Mouse (Mus musculus) forebrain, embryonic 15.5 days (tissue): Measurements from ENCODE around the gene Dedd2. TPM values are rescaled to one million over a fixed set of nuclear protein-coding genes. Genes with fewer than 3 reads are reported as not detected.

Experiments used
- ATAC-seq: fragments of 200-750 bp; cut with Nextera tagmentation; replicated peaks from 2 replicates; pipeline ENCODE4 v1.8.0; 2017; ENCODE audit warnings: mild to moderate bottlenecking, moderate TSS enrichment, moderate library complexity
- H3K27ac ChIP-seq: fragments of 300-500 bp; sonication (generic); replicated peaks from 2 replicates; pipeline ENCODE4 v1.5.1; 2015; ENCODE audit warnings: mild to moderate bottlenecking, inconsistent platforms
- H3K27me3 ChIP-seq: fragments of 300-500 bp; sonication (generic); 2 replicates; pipeline ENCODE4 v1.6.1; 2015; ENCODE audit warnings: inconsistent platforms
- H3K36me3 ChIP-seq: fragments of 300-500 bp; sonication (generic); 2 replicates; pipeline ENCODE4 v1.6.1; 2015; ENCODE audit warnings: mild to moderate bottlenecking, inconsistent platforms
- H3K4me1 ChIP-seq: fragments of 300-500 bp; sonication (generic); 2 replicates; pipeline ENCODE4 v1.6.1; 2015; ENCODE audit warnings: inconsistent platforms
- H3K4me2 ChIP-seq: fragments of 300-500 bp; sonication (generic); replicated peaks from 2 replicates; pipeline ENCODE4 v1.6.1; 2015; ENCODE audit warnings: mild to moderate bottlenecking, inconsistent platforms
- H3K4me3 ChIP-seq: fragments of 300-500 bp; sonication (generic); 2 replicates; pipeline ENCODE4 v1.5.1; 2015; ENCODE audit warnings: mild to moderate bottlenecking, inconsistent platforms
- H3K9ac ChIP-seq: fragments of 300-500 bp; sonication (generic); replicated peaks from 2 replicates; pipeline ENCODE4 v1.6.1; 2015; ENCODE audit warnings: mild to moderate bottlenecking, inconsistent platforms
- H3K9me3 ChIP-seq: fragments of 300-500 bp; sonication (generic); 2 replicates; pipeline ENCODE4 v1.6.1; 2016; ENCODE audit warnings: inconsistent platforms
- WGBS: fragments of 180-500 bp; shearing (Covaris S2); methylation state at CpG from one replicate; pipeline ENCODE4 v1.1.7; 2015; ENCODE audit warnings: mixed read lengths; 5-methylcytosine and 5-hydroxymethylcytosine counted together
- polyA plus RNA-seq: library from polyadenylated mRNA; unstranded; fragments of >200 nt; fragmentation: Nextera tagmentation; extraction: Ambion mirVana; gene quantifications from 2 replicates; pipeline ENCODE4 v1.2.1, GENCODE M21; 2015

The Dedd2 gene
- polyA plus RNA-seq, 1 experiment from 2014 or later, result 18.0 TPM

DNA sequence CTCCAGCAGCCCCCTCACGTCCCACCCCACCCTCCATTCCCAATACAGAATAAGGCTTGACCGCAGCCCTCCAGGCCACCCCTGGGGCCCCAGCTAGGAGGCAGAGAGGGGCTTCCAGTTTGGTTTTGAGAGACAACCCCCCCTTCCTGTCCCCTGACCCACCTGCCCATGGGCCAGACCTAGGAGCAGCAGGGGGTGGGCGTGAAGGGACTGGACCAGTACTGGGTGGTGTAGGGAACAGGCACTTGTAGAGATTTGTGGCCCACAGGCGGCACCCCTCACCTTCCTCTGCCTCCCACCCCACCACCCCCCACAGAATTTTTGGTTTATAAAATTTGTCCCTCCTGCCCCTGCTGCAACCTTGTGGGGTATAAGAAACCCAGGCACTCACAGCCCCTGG, 22.9 kb upstream of the Dedd2 start:
- Histone ChIP-seq H3K4me3 (no peak overlapping the region), H3K9ac (no peak overlapping the region), H3K36me3 (no peaks in the 10 kb centered on the region), H3K4me1 (peaks cover 46% of the 10 kb centered on the region), H3K9me3 (no peaks in the 10 kb centered on the region), H3K27ac (no peak overlapping the region), H3K27me3 (no peaks in the 10 kb centered on the region), H3K4me2 (no peak overlapping the region)
- ATAC-seq, result no peak
- 93% methylated on average over 4 of the region's 4 CpGs for WGBS

DNA sequence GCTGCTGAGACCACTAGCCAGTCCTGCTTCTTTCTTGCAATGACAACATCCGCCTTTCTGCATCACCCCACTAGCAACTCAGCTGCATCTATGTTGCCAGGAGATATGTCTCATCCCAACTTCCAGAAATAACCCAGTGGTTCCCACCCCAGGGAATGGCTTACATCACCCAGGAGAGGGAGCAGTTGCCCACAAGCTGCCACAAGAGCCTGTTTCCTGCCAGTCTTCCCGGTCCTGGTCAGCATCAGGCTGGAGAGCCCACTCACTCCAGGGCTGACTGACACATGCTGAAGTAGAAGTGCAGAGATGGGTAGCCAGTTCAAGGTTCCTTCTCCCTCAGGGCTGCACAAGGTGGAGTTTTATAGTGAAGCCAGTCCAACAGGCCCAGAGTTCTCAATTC, 20.6 kb upstream of the Dedd2 start:
- Histone ChIP-seq H3K27ac (peak overlapping the region; percentile 4; the same call in 1 of the 2 replicates), H3K27me3 (no peaks in the 10 kb centered on the region), H3K4me3 (no peak overlapping the region), H3K4me2 (no peak overlapping the region), H3K36me3 (no peaks in the 10 kb centered on the region), H3K9ac (no peak overlapping the region), H3K9me3 (no peaks in the 10 kb centered on the region), H3K4me1 (peaks cover 33% of the 10 kb centered on the region)
- ATAC-seq, result no peak
- WGBS, result 30% methylated on average over 2 of the region's 2 CpGs

GRCm38 (mm10) chr7:25240631-25241030, 20.2 kb upstream of the Dedd2 start:
- WGBS, result 69% methylated on average over 7 of the region's 7 CpGs
- Histone ChIP-seq H3K4me1 (peaks cover 33% of the 10 kb centered on the region), H3K9me3 (no peaks in the 10 kb centered on the region), H3K4me2 (no peak overlapping the region), H3K4me3 (no peak overlapping the region), H3K27ac (0 out of 2 replicates have a peak overlapping the region, but pooled peaks have one; percentile 4), H3K36me3 (no peaks in the 10 kb centered on the region), H3K9ac (no peak overlapping the region), H3K27me3 (no peaks in the 10 kb centered on the region)
- no peak for ATAC-seq

DNA sequence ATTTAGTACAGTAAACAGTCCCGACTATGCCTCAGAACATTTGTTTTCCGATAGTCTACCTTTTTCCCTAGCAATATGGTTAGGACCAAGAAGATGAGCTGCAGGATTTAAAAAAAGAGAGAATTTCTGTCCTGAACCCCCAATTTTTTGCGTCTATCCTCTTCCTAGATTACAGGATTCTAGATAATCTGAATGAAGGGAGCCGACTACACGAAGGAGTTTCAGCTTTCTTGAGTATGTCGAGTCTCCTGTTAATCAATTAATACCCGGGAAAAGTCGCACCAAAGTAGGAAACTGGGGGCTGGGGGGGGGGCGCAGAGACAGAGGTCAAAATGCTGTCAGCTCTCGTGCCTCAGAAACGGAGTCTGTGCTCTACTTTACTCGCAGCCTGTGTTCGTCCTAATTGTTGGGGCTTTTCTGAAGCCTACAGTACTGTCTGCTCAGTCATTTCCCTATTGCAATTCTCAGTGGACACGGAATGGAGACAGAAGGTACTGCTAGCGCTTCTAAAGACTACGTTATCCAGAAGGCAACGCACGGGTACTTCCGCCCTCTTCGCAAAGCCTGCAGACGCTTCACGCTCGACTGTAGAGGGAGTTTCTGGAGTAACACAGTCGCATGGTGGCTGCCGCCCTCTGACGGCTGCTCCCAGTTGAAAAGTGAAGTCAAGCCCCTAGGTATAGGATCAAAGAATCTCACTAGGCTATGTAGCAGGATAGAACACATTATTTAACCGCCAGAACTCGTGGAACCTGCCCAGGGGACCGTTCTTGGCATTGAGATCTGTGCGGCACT, 18.6 kb upstream of the Dedd2 start:
- Histone ChIP-seq H3K36me3 (peaks cover 4% of the 10 kb centered on the region; the same call in 1 of the 2 replicates), H3K27me3 (no peaks in the 10 kb centered on the region), H3K9me3 (no peaks in the 10 kb centered on the region), H3K4me1 (peaks cover 35% of the 10 kb centered on the region), H3K4me3 (peak overlapping the region; percentile 92), H3K27ac (peak overlapping the region; percentile 88), H3K9ac (peak overlapping the region; percentile 47), H3K4me2 (peak overlapping the region; percentile 77)
- 5% methylated on average over 30 of the region's 30 CpGs for WGBS
- peak; percentile 62 for ATAC-seq

DNA sequence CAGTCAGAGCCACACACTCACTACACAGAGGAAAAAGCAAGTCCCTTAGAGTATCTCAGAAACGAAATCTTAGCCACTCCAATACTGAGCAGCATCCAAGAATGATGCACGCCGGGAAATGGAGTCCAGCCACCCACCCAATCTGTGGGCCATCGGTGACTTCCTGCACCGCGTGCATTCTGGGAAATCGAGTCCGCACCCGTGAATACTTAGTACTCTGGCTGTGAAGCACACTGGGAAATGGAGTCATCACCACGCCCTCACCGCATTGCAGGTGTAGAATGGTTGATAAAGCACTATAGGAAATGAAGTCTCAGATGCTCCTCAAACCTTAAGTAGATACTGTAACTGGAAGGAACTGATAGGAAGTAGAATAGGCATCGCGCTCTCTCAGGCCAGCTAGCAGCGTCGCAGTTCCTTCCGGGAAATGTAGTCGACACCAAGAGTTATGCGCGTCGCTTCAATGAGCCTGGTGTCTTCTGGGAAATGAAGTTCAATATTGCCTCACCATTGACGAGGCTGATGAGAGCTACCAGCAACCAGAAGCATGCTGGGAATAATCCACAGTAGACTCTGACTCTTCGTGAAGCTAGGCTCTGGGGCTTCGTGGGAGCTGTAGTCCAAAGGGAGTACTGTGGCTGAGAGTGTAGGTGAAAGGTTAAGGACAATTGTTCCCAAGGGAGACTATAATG, 17.7 kb upstream of the Dedd2 start:
- H3K4me3 ChIP-seq, result peak overlapping the region; percentile 92
- peaks cover 35% of the 10 kb centered on the region for H3K4me1 ChIP-seq
- H3K27ac ChIP-seq, result peak overlapping the region; percentile 88
- H3K9me3 ChIP-seq, result no peaks in the 10 kb centered on the region
- peak overlapping the region; percentile 77 for H3K4me2 ChIP-seq
- H3K27me3 ChIP-seq, result no peaks in the 10 kb centered on the region
- H3K36me3 ChIP-seq, result peaks cover 9% of the 10 kb centered on the region
- under 1% methylated on average over 23 of the region's 23 CpGs for WGBS
- H3K9ac ChIP-seq, result peak overlapping the region; percentile 99
- peak; percentile 90 for ATAC-seq

GRCm38 (mm10) chr7:25237249-25238014, 17.0 kb upstream of the Dedd2 start, which contains the start of gene Gsk3a:
Gene Gsk3a (minus strand): TSS chr7:25237851.
- WGBS, result under 1% methylated on average over 59 of the region's 76 CpGs
- peak; percentile 88 for ATAC-seq
- H3K4me3 ChIP-seq, result peak within 1 kb of the TSS; percentile 92
- H3K27ac ChIP-seq, result peak within 1 kb of the TSS; percentile 88
- peak within 1 kb of the TSS; percentile 99 for H3K9ac ChIP-seq
- no peaks in the 10 kb centered on the region for H3K27me3 ChIP-seq
- peak within 1 kb of the TSS; percentile 77 for H3K4me2 ChIP-seq
- H3K36me3 ChIP-seq, result peaks cover 17% of the 10 kb centered on the region
- no peaks in the 10 kb centered on the region for H3K9me3 ChIP-seq
- H3K4me1 ChIP-seq, result peaks cover 35% of the 10 kb centered on the region

DNA sequence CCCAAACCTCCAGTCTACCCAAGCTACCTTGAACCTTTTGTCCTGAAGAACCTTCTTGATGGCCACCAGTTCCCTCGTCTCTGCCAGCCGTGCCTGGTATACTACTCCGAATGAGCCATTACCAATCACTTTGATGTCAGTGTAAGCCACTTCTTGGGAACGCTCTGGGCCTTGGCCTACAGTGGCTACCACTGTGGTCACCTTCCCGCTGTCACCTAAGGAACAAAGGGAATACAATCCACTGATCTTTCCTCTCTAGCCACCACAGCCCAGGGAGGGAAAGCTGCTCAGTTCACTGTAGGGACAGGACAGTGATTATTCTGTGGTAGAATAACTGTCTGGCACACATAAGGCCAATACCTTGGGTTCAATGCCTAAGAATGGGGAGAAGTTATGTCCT, 15.1 kb upstream of the Dedd2 start:
- no peaks in the 10 kb centered on the region for H3K9me3 ChIP-seq
- H3K4me1 ChIP-seq, result peaks cover 35% of the 10 kb centered on the region
- ATAC-seq, result no peak
- H3K27ac ChIP-seq, result no peak overlapping the region
- peak overlapping the region; percentile 99 for H3K9ac ChIP-seq
- WGBS, result 88% methylated on average over 5 of the region's 5 CpGs
- H3K36me3 ChIP-seq, result peaks cover 35% of the 10 kb centered on the region
- no peak overlapping the region for H3K4me3 ChIP-seq
- H3K27me3 ChIP-seq, result no peaks in the 10 kb centered on the region
- H3K4me2 ChIP-seq, result no peak overlapping the region

- no peak for ATAC-seq
- Histone ChIP-seq H3K27me3 (no peaks in the 10 kb centered on the region), H3K4me1 (peaks cover 20% of the 10 kb centered on the region), H3K9me3 (no peaks in the 10 kb centered on the region), H3K4me3 (no peak overlapping the region), H3K9ac (no peak overlapping the region), H3K4me2 (no peak overlapping the region), H3K36me3 (peaks cover 59% of the 10 kb centered on the region), H3K27ac (no peak overlapping the region)
- WGBS, result 87% methylated on average over 2 of the region's 2 CpGs
Measured at GRCm38 (mm10) chr7:25233061-25233460, 12.6 kb upstream of the Dedd2 start.

GRCm38 (mm10) chr7:25232101-25232648, 11.8 kb upstream of the Dedd2 start:
- no peak for ATAC-seq
- H3K4me1 ChIP-seq, result peaks cover 20% of the 10 kb centered on the region
- 66% methylated on average over 5 of the region's 5 CpGs for WGBS
- H3K9ac ChIP-seq, result no peak overlapping the region
- no peak overlapping the region for H3K27ac ChIP-seq
- no peaks in the 10 kb centered on the region for H3K9me3 ChIP-seq
- H3K4me3 ChIP-seq, result no peak overlapping the region
- H3K36me3 ChIP-seq, result peaks cover 67% of the 10 kb centered on the region
- no peaks in the 10 kb centered on the region for H3K27me3 ChIP-seq
- H3K4me2 ChIP-seq, result no peak overlapping the region

DNA sequence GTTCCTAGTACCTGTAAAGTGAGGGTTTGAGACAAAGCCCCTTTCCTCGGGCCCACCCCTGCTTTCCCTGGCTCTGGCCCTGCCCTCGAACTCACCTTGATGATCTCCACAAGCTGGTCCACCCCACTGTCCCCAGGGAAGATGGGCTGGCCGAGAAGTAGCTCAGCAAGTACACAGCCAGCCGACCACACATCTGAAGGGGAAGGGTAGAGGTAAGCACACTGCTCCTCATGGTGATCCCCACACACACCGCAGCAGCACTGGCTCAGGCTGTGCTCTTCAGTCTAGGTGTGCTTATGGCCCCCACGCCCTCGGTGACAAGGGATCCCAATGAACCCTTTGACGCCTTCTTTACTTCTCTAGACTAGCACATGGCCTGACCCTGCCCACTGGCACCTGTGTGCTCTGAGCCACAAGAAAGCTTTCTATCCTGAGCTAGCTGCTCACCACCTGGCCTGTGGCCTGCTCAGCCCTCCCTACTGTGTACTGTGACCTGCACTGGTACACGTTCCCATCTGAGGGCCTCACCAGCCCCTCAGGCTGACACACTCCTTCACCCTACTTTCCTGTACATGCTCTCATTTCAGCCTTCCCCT, 10.4 kb upstream of the Dedd2 start:
- Histone ChIP-seq H3K36me3 (peaks cover 81% of the 10 kb centered on the region), H3K9ac (no peak overlapping the region), H3K27ac (no peak overlapping the region), H3K27me3 (no peaks in the 10 kb centered on the region), H3K4me1 (peaks cover 6% of the 10 kb centered on the region), H3K4me2 (no peak overlapping the region), H3K4me3 (no peak overlapping the region), H3K9me3 (no peaks in the 10 kb centered on the region)
- WGBS, result 88% methylated on average over 9 of the region's 9 CpGs
- ATAC-seq, result no peak

GRCm38 (mm10) chr7:25227523-25228300, 7.3 kb upstream of the Dedd2 start:
- Histone ChIP-seq H3K4me3 (no peak overlapping the region), H3K4me1 (no peaks in the 10 kb centered on the region; the same call in 1 of the 2 replicates), H3K9me3 (no peaks in the 10 kb centered on the region), H3K9ac (no peak overlapping the region), H3K4me2 (no peak overlapping the region), H3K36me3 (peaks cover 77% of the 10 kb centered on the region), H3K27ac (no peak overlapping the region), H3K27me3 (no peaks in the 10 kb centered on the region)
- no peak for ATAC-seq
- WGBS, result 100% methylated on average over 1 of the region's 1 CpGs
